Mouse (Mus musculus): ENCODE measurements around the gene Sorcs1.

The Sorcs1 gene

GRCm38 (mm10) chr19:50220476-50220875 is 458.0 kb downstream of the Sorcs1 start:
- no peak for DNase-seq (ENCODE audit: low read depth, low spot score)

DNA sequence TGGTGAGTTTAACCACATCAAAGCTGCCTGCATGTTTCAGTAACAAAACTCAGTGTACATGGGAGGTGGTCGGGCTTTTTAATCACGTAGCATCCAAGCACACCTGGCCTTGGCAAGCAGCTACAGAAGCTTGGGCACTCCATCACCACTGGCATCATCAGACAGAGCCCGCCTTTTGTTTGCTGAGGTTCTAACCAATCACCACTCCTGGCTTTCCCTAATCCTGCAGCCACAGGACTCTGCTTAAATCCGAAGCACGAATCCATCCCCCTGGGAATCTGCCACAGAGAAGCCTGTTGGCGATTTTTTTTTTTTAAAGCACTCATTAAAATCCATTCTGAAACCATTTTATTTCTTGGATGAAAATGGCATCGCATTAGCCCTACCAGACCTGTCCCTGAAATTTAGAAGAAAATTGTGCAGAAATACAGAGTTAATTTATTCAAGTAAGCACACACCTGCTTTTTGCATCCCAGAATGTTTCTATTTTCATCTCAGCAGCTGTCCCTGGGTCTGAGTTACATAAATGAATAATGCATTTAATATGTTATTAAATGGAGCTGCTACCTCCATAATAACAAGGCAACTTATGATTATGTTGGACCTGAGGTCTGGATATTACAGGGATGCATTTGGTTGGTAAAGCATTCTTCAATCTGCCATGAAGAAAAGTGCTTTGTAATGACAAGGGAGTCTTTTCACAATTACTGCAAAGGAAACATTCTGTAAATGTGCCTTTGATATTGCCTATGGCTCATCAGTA is 463.8 kb downstream of the Sorcs1 start:
- no peak for DNase-seq (ENCODE audit: low read depth, low spot score)

- DNase-seq (ENCODE audit: low read depth, low spot score): no peak
Measured at GRCm38 (mm10) chr19:50210456-50210855, 468.0 kb downstream of the Sorcs1 start.

DNA sequence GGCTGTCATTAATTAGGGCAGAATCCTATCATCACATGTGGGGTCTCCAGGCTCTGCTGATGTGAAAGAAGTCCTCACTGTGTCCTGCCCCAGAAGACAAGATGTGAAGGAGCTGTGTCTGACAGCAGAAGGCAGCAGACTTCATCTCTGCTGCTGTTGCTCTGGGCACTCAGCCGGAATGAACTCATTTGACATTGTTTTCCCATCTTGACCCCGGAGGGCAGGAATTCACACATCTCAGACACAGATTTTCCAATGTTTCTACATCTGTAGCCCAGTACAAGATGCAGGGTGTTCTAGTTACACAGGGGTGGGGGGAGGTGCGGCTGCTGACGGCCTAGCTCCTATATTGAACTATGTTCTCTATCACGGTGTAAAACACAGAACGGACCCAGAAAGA is 474.1 kb downstream of the Sorcs1 start:
- no peak for DNase-seq (ENCODE audit: low read depth, low spot score)

DNA sequence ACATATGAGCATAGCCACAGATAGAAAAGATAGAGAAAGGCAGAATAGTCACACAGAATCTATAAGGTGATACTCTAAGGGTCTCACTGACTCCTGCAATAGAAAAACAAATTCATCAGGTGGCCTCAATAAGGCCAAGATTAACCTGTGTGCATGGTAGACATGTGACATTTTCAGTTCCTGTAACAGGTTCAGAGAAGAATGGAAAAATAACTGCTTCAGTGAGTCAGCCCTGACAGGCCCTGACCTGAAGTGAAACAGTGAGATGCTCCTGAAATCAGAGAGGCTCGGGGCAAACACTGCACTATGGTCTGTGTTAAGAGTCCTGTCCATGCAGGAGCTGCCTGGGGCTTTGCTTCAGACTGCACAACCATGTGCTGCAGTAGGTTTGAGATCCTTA is 481.9 kb downstream of the Sorcs1 start:
- DNase-seq (ENCODE audit: low read depth, low spot score): no peak

GRCm38 (mm10) chr19:50185769-50186715 is 492.4 kb downstream of the Sorcs1 start:
- peak; percentile 9 for DNase-seq (ENCODE audit: low read depth, low spot score)

- DNase-seq (ENCODE audit: low read depth, low spot score): peak; percentile 59
Measured at GRCm38 (mm10) chr19:50184901-50185623, 493.4 kb downstream of the Sorcs1 start.

GRCm38 (mm10) chr19:50178851-50179250 is 499.6 kb downstream of the Sorcs1 start:
- no peak for DNase-seq (ENCODE audit: low read depth, low spot score)

GRCm38 (mm10) chr19:50178151-50178550 is 500.3 kb downstream of the Sorcs1 start:
- no peak for DNase-seq (ENCODE audit: low read depth, low spot score)

GRCm38 (mm10) chr19:50171849-50172248 is 506.6 kb downstream of the Sorcs1 start:
- DNase-seq (ENCODE audit: low read depth, low spot score): peak; percentile 14

- no peak for DNase-seq (ENCODE audit: low read depth, low spot score)
Measured at GRCm38 (mm10) chr19:50151111-50151510, 527.3 kb downstream of the Sorcs1 start.

GRCm38 (mm10) chr19:50145919-50146318 is 532.5 kb downstream of the Sorcs1 start:
- peak; percentile 9 for DNase-seq (ENCODE audit: low read depth, low spot score)

- DNase-seq (ENCODE audit: low read depth, low spot score): no peak
Measured at GRCm38 (mm10) chr19:50141853-50142252, 536.6 kb downstream of the Sorcs1 start.

DNA sequence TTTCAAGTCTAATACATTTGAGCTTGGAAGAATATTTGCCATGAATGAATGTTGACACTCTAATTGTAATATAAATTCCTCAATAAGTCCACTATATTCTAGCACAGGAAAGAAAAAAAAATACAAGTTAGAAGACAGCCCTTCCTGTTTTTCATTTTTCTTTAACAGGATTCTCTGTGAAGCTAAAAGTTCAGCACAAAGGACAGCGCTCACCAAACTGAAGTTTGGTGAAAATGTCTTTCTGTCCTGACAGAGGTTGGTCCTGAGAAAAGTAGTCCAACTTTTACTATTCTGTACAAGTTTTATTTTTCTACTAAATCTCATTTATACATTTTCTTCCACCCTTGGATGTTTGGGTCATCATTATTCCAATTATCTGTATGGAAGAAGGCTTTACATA is 543.8 kb downstream of the Sorcs1 start:
- DNase-seq (ENCODE audit: low read depth, low spot score): no peak

GRCm38 (mm10) chr19:50105842-50106585 is 572.4 kb downstream of the Sorcs1 start:
- DNase-seq (ENCODE audit: low read depth, low spot score): no peak
